Mouse (Mus musculus) CH12.LX (cell line): Measurements from ENCODE around the gene Mink1. TPM values are rescaled to one million over a fixed set of nuclear protein-coding genes. Genes with fewer than 3 reads are reported as not detected.

Experiments
- DNase-seq: peaks from one replicate; pipeline ENCODE4 v3.0.0-alpha.2; 2013; ENCODE audit errors: extremely low read depth
- H3K27ac ChIP-seq: 2 replicates; pipeline ENCODE4 v1.5.1; 2012; ENCODE audit warnings: low read depth, mild to moderate bottlenecking, control low read depth, moderate library complexity; ENCODE audit not compliant: insufficient read depth
- H3K27me3 ChIP-seq: replicated peaks from 2 replicates; pipeline ENCODE3; 2012; ENCODE audit warnings: inconsistent platforms
- H3K36me3 ChIP-seq, 2 experiments: replicated peaks in 1 of 2; 2 replicates each; pipeline versions ENCODE3 to v1.6.1; 2012; ENCODE audit warnings: inconsistent platforms in 1 of 2, low read length in 1 of 2, mild to moderate bottlenecking in 1 of 2, mixed read lengths in 1 of 2, moderate library complexity in 1 of 2; ENCODE audit not compliant: control insufficient read depth in 1 of 2, insufficient read depth in 1 of 2
- H3K4me1 ChIP-seq, 2 experiments: 2 replicates each; pipeline ENCODE4 v1.6.1; 2012; ENCODE audit warnings: inconsistent platforms in 1 of 2, moderate library complexity in 1 of 2; ENCODE audit not compliant: insufficient read depth in 2 of 2, control insufficient read depth in 1 of 2
- H3K4me2 ChIP-seq: 2 replicates; pipeline ENCODE4 v1.6.1; 2012; ENCODE audit warnings: low read depth, mild to moderate bottlenecking, control low read depth; ENCODE audit not compliant: poor library complexity, insufficient read depth, severe bottlenecking
- H3K4me3 ChIP-seq, 3 experiments: fragments of 150-350 bp in 1 of 3; sonication (generic) in 1 of 3; replicated peaks in 1 of 3; 2 replicates each; pipeline versions ENCODE3 to v1.5.1; 2011 to 2012; ENCODE audit warnings: low read depth in 2 of 3, low read length in 2 of 3, mild to moderate bottlenecking in 2 of 3, moderate library complexity in 2 of 3, control low read depth in 1 of 3, improper control_type of control experiment in 1 of 3, inconsistent platforms in 1 of 3, mixed read lengths in 1 of 3; ENCODE audit not compliant: poor library complexity in 1 of 3
- H3K79me2 ChIP-seq: replicated peaks from 2 replicates; pipeline ENCODE4 v1.6.1; 2012; ENCODE audit warnings: mild to moderate bottlenecking, moderate library complexity; ENCODE audit not compliant: control insufficient read depth, poor library complexity, insufficient read depth, severe bottlenecking; ENCODE audit errors: extremely low read depth
- H3K9ac ChIP-seq: 2 replicates; pipeline ENCODE4 v1.6.1; 2012; ENCODE audit warnings: low read depth, mild to moderate bottlenecking, control low read depth, moderate library complexity; ENCODE audit not compliant: insufficient read depth
- H3K9me3 ChIP-seq: replicated peaks from 2 replicates; pipeline ENCODE3; 2012; ENCODE audit warnings: low read length, inconsistent platforms, mixed read lengths
- BHLHE40 ChIP-seq: IDR thresholded peaks from 2 replicates; pipeline ENCODE4 v1.6.1; 2011; ENCODE audit warnings: mild to moderate bottlenecking, low read depth, low read length, improper control_type of control experiment
- CHD1 ChIP-seq: IDR thresholded peaks from 2 replicates; pipeline ENCODE4 v1.6.1; 2012; ENCODE audit warnings: low read depth, low read length, improper control_type of control experiment, inconsistent platforms
- CTCF ChIP-seq, 2 experiments: IDR thresholded peaks in 1 of 2; conservative IDR thresholded peaks in 1 of 2; 2 replicates each; pipeline ENCODE4 v1.5.1; 2011 to 2012; ENCODE audit warnings: low read depth in 2 of 2, low read length in 2 of 2, improper control_type of control experiment in 1 of 2, inconsistent platforms in 1 of 2, mild to moderate bottlenecking in 1 of 2, moderate library complexity in 1 of 2
- E2F4 ChIP-seq: IDR thresholded peaks from 2 replicates; pipeline ENCODE4 v1.6.1; 2011; ENCODE audit warnings: low read depth, low read length, improper control_type of control experiment; ENCODE audit not compliant: insufficient replicate concordance
- EP300 ChIP-seq: IDR thresholded peaks from 2 replicates; pipeline ENCODE4 v1.6.1; 2011; ENCODE audit warnings: low read length, improper control_type of control experiment
- ETS1 ChIP-seq: conservative IDR thresholded peaks from 2 replicates; pipeline ENCODE4 v1.6.1; 2012; ENCODE audit warnings: low read depth, mild to moderate bottlenecking, inconsistent platforms, low read length, improper control_type of control experiment, moderate library complexity
- JUND ChIP-seq: conservative IDR thresholded peaks from 2 replicates; pipeline ENCODE4 v1.6.1; 2011; ENCODE audit warnings: low read depth, low read length, improper control_type of control experiment
- KAT2A ChIP-seq: IDR thresholded peaks from 2 replicates; pipeline ENCODE4 v1.6.1; 2012; ENCODE audit warnings: low read length, improper control_type of control experiment, inconsistent platforms; ENCODE audit not compliant: insufficient replicate concordance
- MAFK ChIP-seq: IDR thresholded peaks from 2 replicates; pipeline ENCODE4 v1.6.1; 2011; ENCODE audit warnings: low read length, improper control_type of control experiment; ENCODE audit not compliant: insufficient replicate concordance
- MAZ ChIP-seq: IDR thresholded peaks from 2 replicates; pipeline ENCODE4 v1.6.1; 2012; ENCODE audit warnings: low read depth, mild to moderate bottlenecking, inconsistent platforms, low read length, improper control_type of control experiment, moderate library complexity
- MEF2A ChIP-seq: IDR thresholded peaks from 2 replicates; pipeline ENCODE4 v1.6.1; 2014; ENCODE audit warnings: low read depth, mild to moderate bottlenecking, inconsistent platforms, low read length, improper control_type of control experiment, borderline replicate concordance
- MXI1 ChIP-seq: IDR thresholded peaks from 2 replicates; pipeline ENCODE4 v1.6.1; 2011; ENCODE audit warnings: mild to moderate bottlenecking, low read depth, low read length, improper control_type of control experiment
- NELFE ChIP-seq: IDR thresholded peaks from 2 replicates; pipeline ENCODE4 v1.6.1; 2011; ENCODE audit warnings: low read depth, low read length, improper control_type of control experiment
- NRF1 ChIP-seq: IDR thresholded peaks from 2 replicates; pipeline ENCODE4 v1.6.1; 2014; ENCODE audit warnings: low read depth, mild to moderate bottlenecking, inconsistent platforms, low read length, improper control_type of control experiment, moderate library complexity
- PAX5 ChIP-seq: IDR thresholded peaks from 2 replicates; pipeline ENCODE4 v1.6.1; 2012; ENCODE audit warnings: low read length, inconsistent platforms, mixed read lengths
- RAD21 ChIP-seq: IDR thresholded peaks from 2 replicates; pipeline ENCODE4 v1.6.1; 2011; ENCODE audit warnings: low read depth, mild to moderate bottlenecking, low read length, improper control_type of control experiment, moderate library complexity
- RCOR1 ChIP-seq: conservative IDR thresholded peaks from 2 replicates; pipeline ENCODE4 v1.6.1; 2012; ENCODE audit warnings: low read depth, mild to moderate bottlenecking, inconsistent platforms, low read length, improper control_type of control experiment
- TBP ChIP-seq: conservative IDR thresholded peaks from 2 replicates; pipeline ENCODE4 v1.6.1; 2011; ENCODE audit warnings: low read depth, low read length, improper control_type of control experiment
- USF2 ChIP-seq: conservative IDR thresholded peaks from 2 replicates; pipeline ENCODE4 v1.6.1; 2011; ENCODE audit warnings: low read depth, low read length, improper control_type of control experiment
- ZC3H11A ChIP-seq: IDR thresholded peaks from 2 replicates; pipeline ENCODE4 v1.6.1; 2012; ENCODE audit warnings: low read depth, mild to moderate bottlenecking, inconsistent platforms, low read length, improper control_type of control experiment
- ZNF384 ChIP-seq: IDR thresholded peaks from 2 replicates; pipeline ENCODE4 v1.6.1; 2012; ENCODE audit warnings: low read depth, low read length, improper control_type of control experiment, inconsistent platforms
- dilution Hi-C: fragments of 300-500 bp; cut with MboI; formaldehyde crosslinking; loops from 2 replicates; pipeline ENCODE4 v1.14.3; 2020; ENCODE audit warnings: low sequenced_read_pairs; ENCODE audit not compliant: extremely low pct_unique_long_range_greater_than_20kb, extremely low pct_ligation_motif_present
- in situ Hi-C: fragments of 300-500 bp; cut with MboI; formaldehyde crosslinking; loops from 3 replicates; pipeline ENCODE4 v1.14.3; 2019; ENCODE audit warnings: low sequenced_read_pairs, low pct_ligation_motif_present, low pct_unique_long_range_greater_than_20kb, mixed read lengths
- polyA plus RNA-seq: library from polyadenylated mRNA; unstranded; fragments of >175 nt; gene quantifications from 2 replicates; pipeline ENCODE4 v1.2.1, GENCODE M21; 2012; ENCODE audit warnings: low read depth; ENCODE audit not compliant: insufficient read length
- total RNA-seq, 2 experiments: library from RNA; depleted of rRNA; stranded (reverse); fragments of 300-350 nt in 1 of 2; fragments of >200 nt in 1 of 2; gene quantifications; 2 replicates each; pipeline ENCODE4 v1.2.3; 2012 to 2014

Mink1 gene
- total and polyA plus RNA-seq, 3 experiments: 15.0 to 79.8 (median 31.2) TPM

DNA sequence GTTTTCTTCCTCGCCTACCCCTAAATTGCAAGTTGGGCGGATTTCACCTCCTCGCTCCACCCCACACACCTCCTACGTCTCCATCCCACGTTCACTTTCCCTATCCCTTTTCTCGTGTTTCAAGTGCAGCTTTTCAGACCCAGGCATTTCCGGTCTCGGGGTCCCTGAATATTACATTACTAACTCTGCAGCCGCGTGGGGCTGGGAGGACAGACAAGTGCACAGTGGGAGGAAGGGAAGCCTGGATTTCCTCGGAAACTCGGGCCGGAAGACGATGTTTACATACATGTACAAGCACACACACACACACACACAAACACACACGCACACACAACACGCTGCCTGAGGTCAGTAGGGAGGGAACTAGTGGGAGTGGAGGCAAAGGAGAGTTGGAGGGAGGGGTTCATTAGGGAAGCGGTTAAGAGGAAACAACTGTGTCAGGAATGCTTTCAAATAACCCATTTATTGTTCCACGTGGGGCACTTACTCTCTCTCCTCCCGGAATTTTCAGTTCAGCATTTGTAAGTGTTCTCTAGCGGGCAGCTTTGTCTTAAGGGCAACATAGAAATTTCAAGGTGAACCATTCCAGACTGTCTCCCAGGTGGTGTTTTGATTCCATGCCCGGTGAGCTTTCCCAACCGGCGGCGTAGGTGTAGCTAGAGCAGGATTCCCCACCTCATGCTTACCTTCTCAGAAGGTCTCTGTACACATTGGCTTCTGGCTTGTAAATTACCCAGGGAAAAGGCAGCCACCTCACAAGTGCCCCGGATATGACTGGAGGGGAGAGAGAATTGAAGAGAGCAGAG, 992 bp downstream of the Mink1 start (continued):
- TF ChIP-seq ZC3H11A (no peak), RCOR1 (no peak), PAX5 (no peak), MXI1 (peak; percentile 95), E2F4 (no peak), NRF1 (no peak; the same call in 1 of the 2 replicates), MAZ (no peak), ZNF384 (no peak), RAD21 (no peak), CTCF (conservative IDR thresholded peaks at IDR 0.05 in 1 of 2, IDR thresholded peaks at IDR 0.05 in 1 of 2; ENCODE audit: low read depth in 2 of 2, low read length in 2 of 2) (no peak), USF2 (no peak), NELFE (no peak; the same call in 1 of the 2 replicates), MAFK (no peak), CHD1 (0 out of 2 replicates have a peak, but pooled peaks have one; percentile 21), KAT2A (no peak), MEF2A (no peak), TBP (no peak), ETS1 (no peak), EP300 (0 out of 2 replicates have a peak, but pooled peaks have one; percentile 36), JUND (no peak)
- TF ChIP-seq, all 38 proteins: peak for 9

GRCm38 (mm10) chr11:70564276-70564873, 1.7 kb downstream of the Mink1 start:
- Histone ChIP-seq H3K4me1 (peaks cover 8 to 63% of the 10 kb centered on the region in 2 experiments; a peak in 3 of 4 replicates), H3K9me3 (no peaks in the 10 kb centered on the region), H3K4me3 (peak overlapping the region in 2 of 3 experiments; percentile 82 to 97), H3K27me3 (no peaks in the 10 kb centered on the region), H3K27ac (no peak overlapping the region), H3K9ac (peak overlapping the region; percentile 78; the same call in 1 of the 2 replicates), H3K4me2 (peak overlapping the region; percentile 75), H3K36me3 (peaks cover 3 to 43% of the 10 kb centered on the region in 2 experiments), H3K79me2 (peaks cover 17% of the 10 kb centered on the region)
- dilution Hi-C loops (no loop called here), in situ Hi-C loops (loop anchor here (5.0 kb wide), 1 partner anchor 37 kb away; the partner anchor contains the start of gene Psmb6)
- DNase-seq: no peak
- TF ChIP-seq USF2 (no peak), BHLHE40 (no peak), ZNF384 (peak; percentile 84), EP300 (no peak), ZC3H11A (no peak), CHD1 (0 out of 2 replicates have a peak, but pooled peaks have one; percentile 13)
